Mouse (Mus musculus) retina, embryonic 14.5 days (tissue): Measurements from ENCODE around the gene Gas7.

Experiments
- DNase-seq: peaks from one replicate; pipeline ENCODE4 v3.0.0-alpha.2; 2015; ENCODE audit warnings: low spot score

Gene Gas7

DNA sequence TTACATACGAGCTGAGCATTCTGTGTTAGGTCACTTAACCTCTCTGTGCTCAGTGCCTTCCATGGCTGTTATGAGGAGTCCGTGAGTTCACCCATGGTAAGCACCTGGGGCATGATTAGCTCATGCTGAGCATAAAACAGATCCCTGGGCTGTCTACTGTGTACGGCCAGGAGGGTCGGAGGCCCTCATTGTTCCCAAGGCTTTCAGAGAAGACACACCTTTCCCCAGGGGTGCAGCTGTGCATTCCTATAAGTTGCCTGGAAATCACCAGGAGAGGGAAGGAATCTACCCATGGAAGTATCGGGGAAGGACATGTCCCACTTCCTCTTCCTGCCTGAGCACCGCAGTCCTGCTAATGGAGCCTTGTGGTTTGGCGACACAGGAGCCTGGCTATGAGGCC lies 201.1 kb downstream of the Gas7 start:
- DNase-seq: no peak

- no peak for DNase-seq
Observed at GRCm38 (mm10) chr11:67656811-67657210, 201.6 kb downstream of the Gas7 start.

- peak; percentile 88 for DNase-seq
Observed at GRCm38 (mm10) chr11:67657685-67658382, 202.6 kb downstream of the Gas7 start.

- no peak for DNase-seq
Observed at GRCm38 (mm10) chr11:67661465-67661864, 206.2 kb downstream of the Gas7 start.

GRCm38 (mm10) chr11:67663437-67663836 lies 208.2 kb downstream of the Gas7 start:
- no peak for DNase-seq

- DNase-seq: no peak
Observed at GRCm38 (mm10) chr11:67664261-67664660, 209.0 kb downstream of the Gas7 start.

DNA sequence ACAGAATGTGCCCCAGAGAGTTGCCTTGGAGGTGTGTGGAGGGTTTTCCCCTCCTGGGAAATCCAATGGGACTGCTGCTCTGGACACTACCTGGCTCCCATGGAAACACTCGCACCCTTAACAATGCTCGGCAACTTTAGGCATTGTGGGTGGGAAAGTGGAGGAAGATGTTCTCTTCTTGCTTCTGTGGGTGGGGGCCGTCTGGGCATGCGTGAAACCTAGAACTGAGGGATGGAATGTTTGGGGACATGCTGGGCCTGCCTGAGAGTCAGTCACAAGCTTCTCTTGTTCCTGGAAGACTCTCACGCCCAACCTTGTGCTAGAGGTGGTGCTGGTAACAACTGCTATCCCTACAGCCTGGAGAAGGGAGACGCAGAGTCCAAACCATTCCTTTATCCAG lies 209.7 kb downstream of the Gas7 start:
- no peak for DNase-seq

- DNase-seq: no peak
Observed at GRCm38 (mm10) chr11:67666129-67666528, 210.9 kb downstream of the Gas7 start.

- DNase-seq: no peak
Observed at GRCm38 (mm10) chr11:67667531-67668332, 212.5 kb downstream of the Gas7 start.

DNA sequence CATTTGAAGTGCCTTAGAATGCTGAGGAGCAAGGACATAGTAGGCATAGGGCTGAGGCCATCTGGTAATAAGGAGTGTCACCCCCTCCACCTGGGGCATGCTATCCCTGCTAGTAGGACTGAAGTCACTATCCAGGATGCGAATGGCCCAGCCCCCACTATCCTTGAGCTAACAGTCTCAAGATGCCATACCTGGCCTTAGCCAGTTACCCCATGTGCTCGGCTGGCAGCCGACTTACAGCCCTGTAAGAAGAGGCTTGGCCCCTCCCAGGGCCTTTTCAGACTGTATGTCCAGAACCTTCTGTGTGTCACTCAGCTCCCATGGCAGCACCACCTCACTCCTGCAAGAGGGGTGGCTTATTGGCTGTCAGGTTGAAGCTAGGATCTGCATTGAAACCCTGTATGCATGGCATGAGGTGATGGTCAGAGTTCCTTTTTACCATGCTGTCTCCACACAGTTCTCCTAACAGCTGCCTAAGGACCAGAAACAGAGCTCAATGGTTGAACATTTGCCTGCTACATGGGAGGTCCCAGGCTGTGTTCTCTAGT lies 213.3 kb downstream of the Gas7 start:
- DNase-seq: no peak

GRCm38 (mm10) chr11:67670031-67670430 lies 214.8 kb downstream of the Gas7 start:
- no peak for DNase-seq

DNA sequence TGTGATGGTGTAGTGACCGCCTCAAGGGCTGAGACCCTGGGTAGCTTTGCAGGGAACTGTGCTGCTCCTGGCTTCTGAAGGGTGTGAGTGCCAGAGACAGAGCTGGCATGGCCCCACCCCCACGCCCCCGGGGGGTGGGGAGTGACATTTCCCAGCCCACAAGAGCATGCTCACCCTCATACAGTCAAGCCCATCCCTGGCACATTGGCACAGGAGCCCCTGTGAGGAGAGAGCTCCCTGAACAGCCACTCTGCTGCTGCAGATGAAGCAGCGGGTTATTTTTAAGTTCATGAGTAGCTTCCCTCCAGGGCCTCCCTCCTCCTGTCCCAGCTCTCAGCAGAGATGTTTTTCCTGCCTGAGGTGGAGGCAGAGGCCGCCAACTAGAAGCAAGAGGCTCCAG lies 216.9 kb downstream of the Gas7 start:
- DNase-seq: no peak

DNA sequence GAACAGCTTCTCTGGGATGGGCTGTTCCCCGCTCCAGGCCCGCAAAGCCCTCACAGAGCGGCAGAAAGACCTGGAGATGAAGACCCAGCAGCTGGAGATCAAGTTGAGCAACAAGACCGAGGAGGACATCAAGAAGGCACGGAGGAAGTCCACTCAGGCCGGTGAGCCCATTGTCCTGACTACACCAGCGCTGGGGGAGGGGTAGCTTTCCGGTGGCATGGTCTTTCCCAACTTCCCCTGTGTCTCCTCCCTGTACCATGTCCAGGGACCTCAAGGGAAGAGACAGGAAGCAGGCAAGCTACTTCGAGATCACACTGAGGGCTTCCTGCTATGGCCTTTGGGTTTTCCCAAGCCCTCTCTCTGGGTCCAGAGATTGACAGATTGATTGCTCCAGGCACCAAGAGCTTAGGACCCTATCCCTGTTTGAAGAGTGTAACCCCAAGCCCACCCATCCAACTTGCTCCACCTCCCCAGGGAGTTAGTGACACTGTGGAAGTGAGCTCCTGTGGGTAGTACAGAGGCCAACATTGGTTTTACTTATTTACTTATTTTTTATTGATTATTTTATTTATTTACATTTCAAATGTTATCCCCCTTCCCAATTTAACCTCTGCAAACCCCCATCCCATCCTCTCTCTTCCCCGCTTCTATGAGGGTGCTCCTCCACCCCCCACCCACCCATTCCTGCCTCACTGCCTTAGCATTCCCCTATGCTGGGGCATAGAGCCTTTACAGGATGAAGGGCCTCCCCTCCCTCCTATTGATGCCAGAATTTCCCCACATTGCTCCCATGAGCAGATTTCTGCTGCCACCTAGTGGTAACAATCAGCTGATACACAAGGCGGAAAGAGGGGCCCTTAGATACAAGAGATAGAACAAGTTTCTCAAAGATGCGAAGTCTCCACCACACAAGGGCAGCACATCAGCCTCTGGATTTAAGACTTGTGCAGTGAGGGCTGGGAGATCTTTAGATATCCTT lies 220.6 kb downstream of the Gas7 start:
- DNase-seq: peak; percentile 88

GRCm38 (mm10) chr11:67679300-67679699 lies 224.1 kb downstream of the Gas7 start:
- DNase-seq: no peak

- DNase-seq: no peak
Observed at GRCm38 (mm10) chr11:67679930-67680329, 224.7 kb downstream of the Gas7 start.

DNA sequence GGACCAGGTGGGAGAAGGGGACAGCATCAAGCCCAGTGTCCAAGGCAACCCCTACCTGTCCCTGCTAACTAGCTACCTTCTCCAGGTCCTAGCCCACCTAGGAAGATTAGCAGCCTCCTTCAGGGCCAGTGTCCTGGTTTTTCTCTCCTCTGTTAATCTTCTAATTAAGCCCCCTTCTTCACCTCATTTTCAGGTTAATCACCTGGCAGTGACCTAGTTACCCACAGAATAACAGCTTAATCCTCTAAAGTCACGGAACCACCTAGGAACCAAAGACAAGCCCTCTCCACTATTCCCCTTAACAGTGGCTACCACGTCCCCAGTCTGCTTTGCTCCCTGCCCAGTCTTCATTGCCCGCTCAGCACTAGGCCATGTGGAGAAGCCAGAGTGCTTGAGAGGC lies 226.6 kb downstream of the Gas7 start:
- DNase-seq: no peak

DNA sequence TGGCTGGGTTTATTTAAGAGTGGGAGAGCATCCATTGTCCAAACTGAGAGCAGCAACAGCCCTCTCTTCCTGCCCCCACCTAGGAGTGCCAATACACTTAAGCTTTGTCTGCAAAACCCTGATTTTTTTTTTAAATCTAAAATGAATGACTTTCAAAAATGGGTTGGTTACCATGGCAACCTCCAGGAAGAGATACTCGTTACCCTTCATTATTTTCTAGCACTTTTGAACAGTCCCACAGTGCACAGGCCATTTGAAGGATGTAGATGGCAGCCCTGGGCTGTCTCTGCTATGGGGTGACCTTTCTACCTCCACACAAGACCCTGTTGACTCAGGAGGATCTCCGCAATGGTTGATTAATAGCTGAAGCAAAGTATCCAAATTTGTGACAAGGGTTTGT lies 230.9 kb downstream of the Gas7 start:
- no peak for DNase-seq

DNA sequence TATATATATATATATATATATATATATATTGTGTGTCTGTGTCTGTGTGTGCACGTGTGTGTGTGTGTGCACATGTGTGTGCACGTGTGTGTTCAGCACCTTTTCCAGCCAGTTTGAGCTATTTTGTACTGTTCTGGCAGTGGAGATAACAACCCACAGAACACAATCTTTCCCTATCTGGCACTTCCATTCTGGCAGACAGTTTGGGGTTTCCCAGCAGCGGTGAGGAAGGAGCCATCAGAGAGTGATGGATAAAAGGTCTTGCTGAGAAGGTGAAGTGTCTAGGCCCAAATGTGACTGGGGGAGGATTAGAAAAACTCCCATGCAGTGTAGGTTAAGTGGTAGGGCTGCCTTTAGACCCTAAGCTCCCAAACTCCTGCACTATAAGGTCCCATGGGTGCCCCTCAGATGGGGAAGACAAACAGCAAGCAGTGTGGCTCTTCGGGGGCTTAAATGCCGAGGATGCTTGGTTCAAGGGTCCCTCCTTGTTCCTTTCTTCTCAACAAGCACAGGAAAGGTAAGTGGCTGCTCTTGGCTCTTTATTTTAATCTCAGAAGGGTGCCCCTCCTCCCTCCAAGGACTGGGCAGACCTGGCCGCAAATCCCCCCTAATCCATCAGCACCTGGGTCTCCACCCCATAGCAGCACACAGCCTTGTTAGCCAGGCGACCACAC lies 239.6 kb downstream of the Gas7 start, which contains the start of gene Rcvrn:
Gene Rcvrn, plus strand, starts transcription at position 624 of the 674 bp plus-strand sequence.
- DNase-seq: no peak

DNA sequence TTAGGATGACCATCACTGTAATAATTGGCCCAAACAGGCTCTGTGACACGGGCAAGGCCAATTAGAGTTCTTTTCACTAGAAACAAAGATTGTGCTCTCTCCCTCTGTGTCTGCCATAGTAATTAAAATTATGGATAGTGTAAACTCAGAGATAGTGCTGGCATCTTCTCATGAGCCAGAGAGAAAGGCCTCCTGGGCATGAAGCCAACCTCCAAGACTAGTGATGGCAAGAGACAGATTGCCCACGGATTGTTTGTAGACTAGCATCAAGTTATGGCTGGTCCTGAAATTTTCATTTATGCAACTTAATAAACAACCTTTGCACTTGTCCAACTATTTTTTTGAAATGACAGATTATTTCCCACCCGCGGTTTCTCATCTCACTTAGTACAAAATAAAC lies 257.7 kb downstream of the Gas7 start:
- DNase-seq: no peak

DNA sequence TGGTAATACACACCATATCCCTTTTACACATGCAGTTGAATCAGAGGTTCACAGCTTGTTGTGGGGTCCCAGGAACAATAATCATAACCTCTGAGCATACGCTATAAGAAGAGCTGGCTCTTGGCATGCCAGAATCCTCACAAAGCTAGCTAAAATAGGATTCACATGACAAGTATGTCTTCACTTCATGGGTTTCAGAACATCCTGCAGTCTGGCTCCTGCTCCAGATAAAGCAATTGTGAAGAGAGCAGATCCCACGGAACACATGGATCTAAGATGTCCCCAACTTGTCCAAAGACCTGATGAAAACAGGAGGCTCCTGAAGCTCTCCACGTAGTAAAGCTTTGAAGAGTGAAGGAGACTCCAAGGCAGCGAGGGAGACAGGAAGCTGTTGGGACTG lies 260.1 kb downstream of the Gas7 start:
- DNase-seq: no peak

GRCm38 (mm10) chr11:67721485-67721884 lies 266.2 kb downstream of the Gas7 start:
- DNase-seq: no peak
